Mouse (Mus musculus) cerebral cortex, adult 2 months (tissue): ENCODE results near the gene Frmd4a.

Source experiments
- WGBS: fragments of 180-500 bp; shearing (Covaris S2); methylation state at CpG from one replicate; pipeline ENCODE4 v1.1.7; 2018; 5-methylcytosine and 5-hydroxymethylcytosine counted together

Gene Frmd4a

DNA sequence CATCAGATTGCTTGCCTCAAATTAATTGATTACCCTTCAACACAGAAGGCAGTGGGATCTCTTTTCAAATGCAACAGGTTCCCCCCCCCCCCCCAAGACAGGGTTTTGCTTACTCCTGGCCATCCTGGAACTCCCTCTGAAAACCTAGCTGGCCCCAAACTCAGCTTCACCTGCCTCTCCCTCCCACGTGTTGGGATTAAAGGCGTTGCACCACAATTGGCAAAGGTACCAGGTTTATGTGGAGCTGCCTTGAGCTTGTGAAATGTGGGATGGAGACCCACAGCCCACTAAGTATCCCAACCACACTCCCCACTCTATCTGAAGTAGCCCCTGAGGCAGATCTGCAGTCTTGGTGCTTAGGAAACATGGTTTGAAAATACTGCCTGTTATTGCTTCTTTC is 565.4 kb downstream of the Frmd4a start:
- WGBS, result 86% methylated on average over 2 of the region's 2 CpGs

- 87% methylated on average over 5 of the region's 5 CpGs for WGBS
Observed at GRCm38 (mm10) chr2:4584252-4584651, 566.7 kb downstream of the Frmd4a start.

DNA sequence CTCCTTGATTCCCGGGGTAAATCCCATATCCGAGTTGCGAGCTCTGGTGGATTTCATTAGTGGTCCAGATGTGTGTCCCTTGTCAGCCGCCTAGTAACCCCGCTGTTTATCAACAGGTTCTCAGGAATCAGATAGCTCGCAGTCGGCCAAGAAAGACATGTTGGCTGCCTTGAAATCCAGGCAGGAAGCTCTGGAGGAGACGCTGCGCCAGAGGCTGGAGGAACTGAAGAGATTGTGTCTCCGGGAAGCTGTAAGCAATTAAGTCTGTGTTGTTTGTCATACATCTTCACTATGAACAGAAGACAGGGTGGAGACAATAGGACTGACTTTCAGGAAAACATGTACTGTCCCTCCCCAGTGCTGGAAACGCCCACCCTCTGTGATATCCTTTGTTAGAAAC is 568.7 kb downstream of the Frmd4a start:
- WGBS, result 74% methylated on average over 11 of the region's 11 CpGs

- 82% methylated on average over 13 of the region's 13 CpGs for WGBS
Observed at GRCm38 (mm10) chr2:4587685-4588409, 570.3 kb downstream of the Frmd4a start.

DNA sequence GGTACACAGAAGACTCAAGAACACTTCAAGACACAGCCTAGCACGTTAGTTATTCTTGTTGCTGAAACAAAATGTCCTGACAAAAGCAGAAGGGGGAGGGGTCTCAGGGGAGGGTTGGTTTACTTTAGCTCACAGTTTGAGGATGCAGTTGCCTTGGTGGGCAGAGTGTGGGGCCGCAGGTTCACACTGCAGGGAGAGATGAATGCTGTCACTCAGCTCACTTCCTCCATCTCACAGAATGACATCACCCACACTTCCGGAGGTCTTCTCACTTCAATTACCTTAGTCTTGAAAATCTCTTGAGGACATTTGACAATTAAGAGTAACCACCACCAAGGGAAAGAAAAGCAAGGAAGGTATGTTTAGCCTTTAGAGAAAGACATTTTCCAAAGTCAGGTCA is 574.1 kb downstream of the Frmd4a start:
- WGBS, result 77% methylated on average over 3 of the region's 3 CpGs

- 74% methylated on average over 7 of the region's 7 CpGs for WGBS
Observed at GRCm38 (mm10) chr2:4592666-4593065, 575.1 kb downstream of the Frmd4a start.

GRCm38 (mm10) chr2:4593433-4593832 is 575.9 kb downstream of the Frmd4a start:
- 53% methylated on average over 9 of the region's 9 CpGs for WGBS

DNA sequence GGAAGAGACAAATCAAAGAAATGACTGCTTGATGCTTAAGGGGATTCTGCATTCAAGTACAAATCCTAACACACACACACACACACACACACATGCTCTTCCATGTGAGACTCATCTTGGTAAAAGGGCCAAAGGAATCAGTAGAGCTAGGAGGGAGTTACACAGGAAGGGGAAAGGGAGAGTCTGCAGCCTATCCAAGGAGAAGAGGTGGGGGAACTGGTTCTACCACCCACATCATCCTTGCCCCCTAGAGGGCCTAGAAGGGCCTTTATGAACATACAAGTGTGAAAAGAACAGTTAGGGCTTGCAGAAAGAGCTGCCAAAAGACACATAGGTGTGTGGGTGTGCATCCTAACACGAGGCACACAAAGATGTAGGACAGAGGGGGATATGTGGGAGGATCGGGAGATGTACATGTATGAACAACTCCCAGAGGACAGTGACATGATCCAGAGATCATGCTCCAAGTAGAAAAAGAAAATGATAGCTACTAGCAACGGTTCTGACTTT is 576.4 kb downstream of the Frmd4a start:
- WGBS, result 72% methylated on average over 3 of the region's 3 CpGs

GRCm38 (mm10) chr2:4596992-4597391 is 579.5 kb downstream of the Frmd4a start:
- 90% methylated on average over 7 of the region's 7 CpGs for WGBS

GRCm38 (mm10) chr2:4601034-4601890 is 583.7 kb downstream of the Frmd4a start:
- WGBS, result 36% methylated on average over 15 of the region's 15 CpGs

DNA sequence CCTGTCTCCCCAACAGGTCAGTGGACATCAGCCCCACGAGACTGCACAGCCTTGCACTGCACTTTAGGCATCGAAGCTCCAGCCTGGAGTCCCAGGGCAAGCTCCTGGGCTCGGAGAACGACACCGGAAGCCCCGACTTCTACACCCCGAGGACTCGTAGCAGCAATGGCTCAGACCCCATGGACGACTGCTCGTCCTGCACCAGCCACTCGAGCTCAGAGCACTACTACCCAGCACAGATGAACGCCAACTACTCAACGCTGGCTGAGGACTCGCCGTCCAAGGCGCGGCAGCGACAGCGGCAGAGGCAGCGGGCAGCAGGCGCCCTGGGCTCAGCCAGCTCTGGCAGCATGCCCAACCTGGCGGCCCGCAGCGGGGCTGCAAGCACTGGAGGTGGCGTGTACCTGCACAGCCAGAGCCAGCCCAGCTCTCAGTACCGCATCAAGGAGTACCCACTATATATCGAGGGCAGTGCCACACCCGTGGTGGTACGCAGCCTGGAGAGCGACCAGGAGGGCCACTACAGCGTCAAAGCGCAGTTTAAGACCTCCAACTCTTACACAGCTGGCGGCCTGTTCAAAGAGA is 585.9 kb downstream of the Frmd4a start:
- WGBS, result 89% methylated on average over 33 of the region's 33 CpGs

GRCm38 (mm10) chr2:4606559-4606958 is 589.0 kb downstream of the Frmd4a start:
- 85% methylated on average over 3 of the region's 3 CpGs for WGBS

DNA sequence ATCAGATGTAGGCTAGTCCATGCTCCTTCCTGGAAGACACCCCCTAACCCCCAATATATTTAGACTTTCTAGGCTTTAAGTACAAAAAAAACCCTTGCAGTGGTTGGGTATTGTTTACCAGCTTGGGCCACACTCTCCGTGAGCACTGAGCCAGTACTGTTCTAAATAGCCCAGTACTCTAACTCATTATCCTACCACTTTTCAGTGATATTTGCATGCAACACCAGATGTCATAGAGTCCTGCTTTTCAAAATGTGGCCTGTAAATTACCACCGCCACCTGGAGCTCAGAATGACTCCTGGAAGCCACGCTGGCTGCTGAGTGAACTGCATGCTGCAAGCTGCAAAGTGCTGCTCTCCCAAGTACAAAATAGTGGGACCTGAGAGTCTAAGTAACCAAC is 590.7 kb downstream of the Frmd4a start:
- WGBS, result 52% methylated on average over 3 of the region's 3 CpGs

- WGBS, result 89% methylated on average over 10 of the region's 10 CpGs
Observed at GRCm38 (mm10) chr2:4609433-4609832, 591.9 kb downstream of the Frmd4a start.

DNA sequence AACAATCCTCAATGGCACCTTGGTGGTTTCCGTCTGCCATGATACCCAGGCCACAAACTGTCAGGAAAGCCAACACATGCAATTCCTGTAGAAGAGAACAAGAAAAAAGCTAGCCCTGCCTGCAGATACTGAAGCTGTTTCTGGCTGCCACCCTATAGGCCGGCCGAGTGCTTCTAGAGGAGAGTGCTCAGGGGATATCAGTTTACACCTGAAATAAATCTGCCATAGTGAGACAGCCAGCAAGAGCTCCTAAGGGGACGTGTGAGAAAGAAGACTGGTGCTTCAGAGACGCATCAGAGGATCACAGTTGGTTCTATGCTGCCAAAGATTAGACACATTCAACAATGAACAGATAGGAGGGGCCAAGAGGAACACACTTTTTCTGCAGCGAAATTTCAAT is 593.8 kb downstream of the Frmd4a start:
- 80% methylated on average over 6 of the region's 6 CpGs for WGBS

GRCm38 (mm10) chr2:4611704-4612103 is 594.2 kb downstream of the Frmd4a start:
- WGBS, result 81% methylated on average over 10 of the region's 10 CpGs

GRCm38 (mm10) chr2:4614276-4614929 is 596.9 kb downstream of the Frmd4a start:
- 48% methylated on average over 6 of the region's 6 CpGs for WGBS

- WGBS, result 95% methylated on average over 2 of the region's 2 CpGs
Observed at GRCm38 (mm10) chr2:4615014-4615546, 597.6 kb downstream of the Frmd4a start.

- WGBS, result 49% methylated on average over 4 of the region's 4 CpGs
Observed at GRCm38 (mm10) chr2:4616995-4617394, 599.5 kb downstream of the Frmd4a start.

DNA sequence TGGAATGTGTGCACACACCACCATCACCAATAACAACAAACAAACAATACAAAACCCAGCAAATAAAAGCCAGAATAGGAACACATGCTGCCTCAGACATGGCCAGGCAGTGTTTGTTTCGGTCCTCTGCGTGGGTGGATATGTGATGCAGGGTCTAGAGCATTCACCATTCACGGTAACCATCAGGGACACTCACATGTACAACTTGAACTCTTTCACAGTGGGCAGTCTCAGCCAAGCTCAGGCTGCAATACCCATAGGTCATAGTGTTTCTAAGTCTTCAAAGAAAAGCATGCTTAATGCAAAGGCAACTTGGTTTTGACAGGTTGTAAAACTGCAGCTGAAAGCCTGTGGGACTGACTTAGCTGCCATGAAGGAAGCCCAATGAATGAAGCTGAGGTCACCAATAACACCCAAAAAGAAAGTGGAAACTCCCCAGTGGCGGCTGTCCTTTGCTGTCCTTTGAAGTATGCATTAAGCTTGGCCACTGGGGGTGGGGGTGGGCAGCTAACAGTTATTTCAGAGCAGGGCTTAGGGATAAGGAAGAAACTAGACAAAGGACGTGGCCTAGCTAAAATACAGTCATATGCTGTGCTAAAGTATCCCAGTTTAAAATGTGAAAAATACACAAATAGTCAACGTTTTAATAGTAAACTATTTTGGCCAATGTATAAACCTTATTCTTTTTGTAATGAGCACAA is 602.5 kb downstream of the Frmd4a start:
- 64% methylated on average over 6 of the region's 6 CpGs for WGBS
